Mouse (Mus musculus): ENCODE data around the gene Fastk.

GRCm38 (mm10) chr5:24426037-24426432 lies 19.1 kb downstream of the Fastk start:
- no peak for TF ChIP-seq CTCF (IDR thresholded peaks at IDR 0.05; ENCODE audit: low read depth)
- TF ChIP-seq EP300 (optimal IDR thresholded peaks at IDR 0.05): no peak
